Comparison of ENCODE assay signal across 21 mouse cellular contexts in genomic region chr10:126431222-126431621, GRCm38 (mm10).
DNase-seq lines count a peak whose midpoint lies in the region; ATAC-seq lines count a peak whose summit lies in the region.
"Had no signal": no experiment of that assay in that cellular context is flagged by ENCODE, and none has a peak within 500 bp of the region (broad histone marks: within the 10 kb centered on the region; RNA-seq: fewer than 3 reads in every experiment).

No protein-coding gene starts in this region.

- H3K36me3 ChIP-seq in embryonic facial prominence, embryonic 14.5 days (ENCODE audit: control insufficient read depth, insufficient read depth, low read length): no peaks in the 10 kb centered on the region
- no peaks in the 10 kb centered on the region for H3K36me3 ChIP-seq in embryonic facial prominence, embryonic 10.5 days (replicated peaks)
- no peaks in the 10 kb centered on the region for H3K36me3 ChIP-seq in midbrain, embryonic 15.5 days (replicated peaks)
- H3K36me3 ChIP-seq: hindbrain, embryonic 13.5 days; limb, embryonic 15.5 days; midbrain, embryonic 10.5 days; neural tube, embryonic 15.5 days had no signal

- no peaks in the 10 kb centered on the region for H3K27me3 ChIP-seq in embryonic facial prominence, embryonic 14.5 days (replicated peaks; ENCODE audit: control insufficient read depth, insufficient read depth, low read length)
- H3K27me3 ChIP-seq in embryonic facial prominence, embryonic 10.5 days (replicated peaks; ENCODE audit: low read depth, poor library complexity, severe bottlenecking): no peaks in the 10 kb centered on the region
- H3K27me3 ChIP-seq in midbrain, embryonic 15.5 days (replicated peaks): no peaks in the 10 kb centered on the region
- H3K27me3 ChIP-seq: hindbrain, embryonic 13.5 days; limb, embryonic 15.5 days; neural tube, embryonic 15.5 days; Patski had no signal

- peak; percentile 24 for DNase-seq in embryonic facial prominence, embryonic 14.5 days (ENCODE audit: low spot score)
- DNase-seq in embryonic facial prominence, embryonic 10.5 days (ENCODE audit: low spot score): no peak
- DNase-seq in kidney, postnatal 36 days: peak; percentile 0 to 13
- DNase-seq in kidney, adult 18-20 months: no peak
- peak; percentile 14 for DNase-seq in right cerebral cortex, postnatal 14 days
- DNase-seq in right cerebral cortex, adult 2 months (ENCODE audit: low spot score in 2 of 2): no peak
- DNase-seq: adrenal gland, adult 8-10 months; forebrain, postnatal 0 days; gastrocnemius, postnatal 36 days; heart, adult 2 months; kidney, adult 2 months; layer of hippocampus, adult 9-11 months; retina, postnatal 1 day had no signal

- H3K4me1 ChIP-seq in embryonic facial prominence, embryonic 14.5 days (ENCODE audit: control insufficient read depth, insufficient read depth, low read length): no peaks in the 10 kb centered on the region
- H3K4me1 ChIP-seq in embryonic facial prominence, embryonic 10.5 days: no peaks in the 10 kb centered on the region
- H3K4me1 ChIP-seq in midbrain, embryonic 15.5 days: no peaks in the 10 kb centered on the region
- H3K4me1 ChIP-seq: hindbrain, embryonic 13.5 days; limb, embryonic 15.5 days; midbrain, embryonic 10.5 days; neural tube, embryonic 15.5 days had no signal

- no peaks in the 10 kb centered on the region for H3K9me3 ChIP-seq in embryonic facial prominence, embryonic 14.5 days (ENCODE audit: control insufficient read depth, low read length)
- no peaks in the 10 kb centered on the region for H3K9me3 ChIP-seq in embryonic facial prominence, embryonic 10.5 days
- no peaks in the 10 kb centered on the region for H3K9me3 ChIP-seq in midbrain, embryonic 15.5 days
- H3K9me3 ChIP-seq: hindbrain, embryonic 13.5 days; limb, embryonic 15.5 days; midbrain, embryonic 10.5 days; neural tube, embryonic 15.5 days had no signal

- ATAC-seq in embryonic facial prominence, embryonic 14.5 days (ENCODE audit: low read depth): no peak
- no peak for ATAC-seq in midbrain, embryonic 15.5 days (replicated peaks)
- ATAC-seq: forebrain, postnatal 0 days; Patski had no signal

- H3K4me2 ChIP-seq in embryonic facial prominence, embryonic 14.5 days (ENCODE audit: low read depth, low read length): no peak overlapping the region
- H3K4me2 ChIP-seq in midbrain, embryonic 15.5 days: no peak overlapping the region
- H3K4me2 ChIP-seq: hindbrain, embryonic 13.5 days; limb, embryonic 15.5 days; neural tube, embryonic 15.5 days had no signal

- no peak overlapping the region for H3K27ac ChIP-seq in embryonic facial prominence, embryonic 14.5 days (replicated peaks; ENCODE audit: low read depth, low read length)
- no peak overlapping the region for H3K27ac ChIP-seq in embryonic facial prominence, embryonic 10.5 days (replicated peaks)
- H3K27ac ChIP-seq in midbrain, embryonic 15.5 days: no peak overlapping the region
- H3K27ac ChIP-seq: heart, adult 2 months; hindbrain, embryonic 13.5 days; limb, embryonic 15.5 days; liver, embryonic 14.5 days; midbrain, embryonic 10.5 days; neural tube, embryonic 15.5 days; stomach, postnatal 0 days had no signal

- H3K9ac ChIP-seq in embryonic facial prominence, embryonic 14.5 days (ENCODE audit: low read depth, low read length): no peak overlapping the region
- H3K9ac ChIP-seq in midbrain, embryonic 15.5 days: no peak overlapping the region
- H3K9ac ChIP-seq: forebrain, postnatal 0 days; hindbrain, embryonic 13.5 days; limb, embryonic 15.5 days; liver, embryonic 14.5 days; neural tube, embryonic 15.5 days had no signal

- H3K4me3 ChIP-seq in embryonic facial prominence, embryonic 14.5 days (ENCODE audit: low read depth, low read length): no peak overlapping the region
- no peak overlapping the region for H3K4me3 ChIP-seq in embryonic facial prominence, embryonic 10.5 days
- H3K4me3 ChIP-seq in midbrain, embryonic 15.5 days: no peak overlapping the region
- H3K4me3 ChIP-seq: heart, adult 2 months; hindbrain, embryonic 13.5 days; limb, embryonic 15.5 days; midbrain, embryonic 10.5 days; neural tube, embryonic 15.5 days had no signal

Comparison
In these comparisons a context has a peak if more than half of its experiments do, and no peak if none do; other contexts are left out.
1. DNase-seq: peak in embryonic facial prominence, embryonic 14.5 days (single experiment), kidney, postnatal 36 days (2 of 2) and right cerebral cortex, postnatal 14 days (single experiment); none in embryonic facial prominence, embryonic 10.5 days (single experiment), kidney, adult 18-20 months (single experiment) and right cerebral cortex, adult 2 months (0 of 2).